Mouse (Mus musculus) CH12.LX (cell line): ENCODE measurements around the gene Rab29. TPM values are rescaled to one million over a fixed set of nuclear protein-coding genes. Genes with fewer than 3 reads are reported as not detected.

ENCODE experiments used
- DNase-seq: peaks from one replicate; pipeline ENCODE4 v3.0.0-alpha.2; 2013; ENCODE audit errors: extremely low read depth
- H3K27ac ChIP-seq: 2 replicates; pipeline ENCODE4 v1.5.1; 2012; ENCODE audit warnings: low read depth, mild to moderate bottlenecking, control low read depth, moderate library complexity; ENCODE audit not compliant: insufficient read depth
- H3K27me3 ChIP-seq: replicated peaks from 2 replicates; pipeline ENCODE3; 2012; ENCODE audit warnings: inconsistent platforms
- H3K36me3 ChIP-seq, 2 experiments: replicated peaks in 1 of 2; 2 replicates each; pipeline versions ENCODE3 to v1.6.1; 2012; ENCODE audit warnings: inconsistent platforms in 1 of 2, low read length in 1 of 2, mild to moderate bottlenecking in 1 of 2, mixed read lengths in 1 of 2, moderate library complexity in 1 of 2; ENCODE audit not compliant: control insufficient read depth in 1 of 2, insufficient read depth in 1 of 2
- H3K4me1 ChIP-seq, 2 experiments: 2 replicates each; pipeline ENCODE4 v1.6.1; 2012; ENCODE audit warnings: inconsistent platforms in 1 of 2, moderate library complexity in 1 of 2; ENCODE audit not compliant: insufficient read depth in 2 of 2, control insufficient read depth in 1 of 2
- H3K4me2 ChIP-seq: 2 replicates; pipeline ENCODE4 v1.6.1; 2012; ENCODE audit warnings: low read depth, mild to moderate bottlenecking, control low read depth; ENCODE audit not compliant: poor library complexity, insufficient read depth, severe bottlenecking
- H3K4me3 ChIP-seq, 3 experiments: fragments of 150-350 bp in 1 of 3; sonication (generic) in 1 of 3; replicated peaks in 1 of 3; 2 replicates each; pipeline versions ENCODE3 to v1.5.1; 2011 to 2012; ENCODE audit warnings: low read depth in 2 of 3, low read length in 2 of 3, mild to moderate bottlenecking in 2 of 3, moderate library complexity in 2 of 3, control low read depth in 1 of 3, improper control_type of control experiment in 1 of 3, inconsistent platforms in 1 of 3, mixed read lengths in 1 of 3; ENCODE audit not compliant: poor library complexity in 1 of 3
- H3K79me2 ChIP-seq: replicated peaks from 2 replicates; pipeline ENCODE4 v1.6.1; 2012; ENCODE audit warnings: mild to moderate bottlenecking, moderate library complexity; ENCODE audit not compliant: control insufficient read depth, poor library complexity, insufficient read depth, severe bottlenecking; ENCODE audit errors: extremely low read depth
- H3K9ac ChIP-seq: 2 replicates; pipeline ENCODE4 v1.6.1; 2012; ENCODE audit warnings: low read depth, mild to moderate bottlenecking, control low read depth, moderate library complexity; ENCODE audit not compliant: insufficient read depth
- H3K9me3 ChIP-seq: replicated peaks from 2 replicates; pipeline ENCODE3; 2012; ENCODE audit warnings: low read length, inconsistent platforms, mixed read lengths
- BHLHE40 ChIP-seq: IDR thresholded peaks from 2 replicates; pipeline ENCODE4 v1.6.1; 2011; ENCODE audit warnings: mild to moderate bottlenecking, low read depth, low read length, improper control_type of control experiment
- CHD2 ChIP-seq: IDR thresholded peaks from 2 replicates; pipeline ENCODE4 v1.6.1; 2011; ENCODE audit warnings: low read length, improper control_type of control experiment
- EP300 ChIP-seq: IDR thresholded peaks from 2 replicates; pipeline ENCODE4 v1.6.1; 2011; ENCODE audit warnings: low read length, improper control_type of control experiment
- GABPA ChIP-seq: IDR thresholded peaks from 2 replicates; pipeline ENCODE4 v1.6.1; 2012; ENCODE audit warnings: low read depth, low read length, improper control_type of control experiment, inconsistent platforms; ENCODE audit not compliant: insufficient replicate concordance
- IRF4 ChIP-seq: IDR thresholded peaks from 2 replicates; pipeline ENCODE4 v1.6.1; 2014; ENCODE audit warnings: low read depth, mild to moderate bottlenecking, inconsistent platforms, low read length, improper control_type of control experiment
- JUN ChIP-seq: IDR thresholded peaks from 2 replicates; pipeline ENCODE4 v1.6.1; 2011; ENCODE audit warnings: low read depth, mild to moderate bottlenecking, low read length, improper control_type of control experiment, moderate library complexity; ENCODE audit not compliant: insufficient read depth
- KAT2A ChIP-seq: IDR thresholded peaks from 2 replicates; pipeline ENCODE4 v1.6.1; 2012; ENCODE audit warnings: low read length, improper control_type of control experiment, inconsistent platforms; ENCODE audit not compliant: insufficient replicate concordance
- MAFK ChIP-seq: IDR thresholded peaks from 2 replicates; pipeline ENCODE4 v1.6.1; 2011; ENCODE audit warnings: low read length, improper control_type of control experiment; ENCODE audit not compliant: insufficient replicate concordance
- MAX ChIP-seq: IDR thresholded peaks from 2 replicates; pipeline ENCODE4 v1.6.1; 2011; ENCODE audit warnings: low read length, improper control_type of control experiment
- MAZ ChIP-seq: IDR thresholded peaks from 2 replicates; pipeline ENCODE4 v1.6.1; 2012; ENCODE audit warnings: low read depth, mild to moderate bottlenecking, inconsistent platforms, low read length, improper control_type of control experiment, moderate library complexity
- MEF2A ChIP-seq: IDR thresholded peaks from 2 replicates; pipeline ENCODE4 v1.6.1; 2014; ENCODE audit warnings: low read depth, mild to moderate bottlenecking, inconsistent platforms, low read length, improper control_type of control experiment, borderline replicate concordance
- MXI1 ChIP-seq: IDR thresholded peaks from 2 replicates; pipeline ENCODE4 v1.6.1; 2011; ENCODE audit warnings: mild to moderate bottlenecking, low read depth, low read length, improper control_type of control experiment
- NELFE ChIP-seq: IDR thresholded peaks from 2 replicates; pipeline ENCODE4 v1.6.1; 2011; ENCODE audit warnings: low read depth, low read length, improper control_type of control experiment
- POLR2A ChIP-seq: IDR thresholded peaks from 2 replicates; pipeline ENCODE4 v1.6.1; 2011; ENCODE audit warnings: low read depth, mild to moderate bottlenecking, improper control_type of control experiment, low read length
- POLR2AphosphoS2 ChIP-seq: IDR thresholded peaks from 2 replicates; pipeline ENCODE4 v1.6.1; 2011; ENCODE audit warnings: low read depth, low read length, improper control_type of control experiment
- RCOR1 ChIP-seq: conservative IDR thresholded peaks from 2 replicates; pipeline ENCODE4 v1.6.1; 2012; ENCODE audit warnings: low read depth, mild to moderate bottlenecking, inconsistent platforms, low read length, improper control_type of control experiment
- SIN3A ChIP-seq: IDR thresholded peaks from 2 replicates; pipeline ENCODE4 v1.6.1; 2012; ENCODE audit warnings: low read length, improper control_type of control experiment, inconsistent platforms
- USF1 ChIP-seq: IDR thresholded peaks from 2 replicates; pipeline ENCODE4 v1.6.1; 2014; ENCODE audit warnings: low read depth, mild to moderate bottlenecking, inconsistent platforms, low read length, improper control_type of control experiment
- USF2 ChIP-seq: conservative IDR thresholded peaks from 2 replicates; pipeline ENCODE4 v1.6.1; 2011; ENCODE audit warnings: low read depth, low read length, improper control_type of control experiment
- ZC3H11A ChIP-seq: IDR thresholded peaks from 2 replicates; pipeline ENCODE4 v1.6.1; 2012; ENCODE audit warnings: low read depth, mild to moderate bottlenecking, inconsistent platforms, low read length, improper control_type of control experiment
- dilution Hi-C: fragments of 300-500 bp; cut with MboI; formaldehyde crosslinking; loops from 2 replicates; pipeline ENCODE4 v1.14.3; 2020; ENCODE audit warnings: low sequenced_read_pairs; ENCODE audit not compliant: extremely low pct_unique_long_range_greater_than_20kb, extremely low pct_ligation_motif_present
- in situ Hi-C: fragments of 300-500 bp; cut with MboI; formaldehyde crosslinking; loops from 3 replicates; pipeline ENCODE4 v1.14.3; 2019; ENCODE audit warnings: low sequenced_read_pairs, low pct_ligation_motif_present, low pct_unique_long_range_greater_than_20kb, mixed read lengths
- polyA plus RNA-seq: library from polyadenylated mRNA; unstranded; fragments of >175 nt; gene quantifications from 2 replicates; pipeline ENCODE4 v1.2.1, GENCODE M21; 2012; ENCODE audit warnings: low read depth; ENCODE audit not compliant: insufficient read length
- total RNA-seq, 2 experiments: library from RNA; depleted of rRNA; stranded (reverse); fragments of 300-350 nt in 1 of 2; fragments of >200 nt in 1 of 2; gene quantifications; 2 replicates each; pipeline ENCODE4 v1.2.3; 2012 to 2014

Gene Rab29
- total and polyA plus RNA-seq, 3 experiments: 10.8 to 16.4 (median 14.8) TPM

DNA sequence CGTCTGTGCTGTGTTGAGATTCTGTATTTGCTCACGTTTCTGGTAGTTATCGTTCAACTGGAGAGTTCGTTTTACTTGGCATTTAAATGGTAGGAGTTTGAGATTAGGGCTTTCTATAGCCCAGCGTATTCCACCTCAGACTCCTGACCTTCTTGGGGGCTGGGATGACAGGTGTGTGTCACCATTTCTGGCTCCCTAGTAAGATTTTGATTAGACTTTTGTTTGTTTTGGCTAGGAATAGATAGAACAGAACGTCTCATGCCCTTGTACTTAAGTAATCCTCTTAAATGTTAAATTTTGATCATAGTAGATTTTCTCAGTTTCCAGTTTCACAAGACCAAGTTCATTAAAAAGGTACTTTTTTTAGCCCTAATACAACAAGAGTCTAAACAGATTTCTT lies 50.6 kb downstream of the Rab29 start:
- Histone ChIP-seq H3K4me3 (no peak overlapping the region), H3K9ac (peak overlapping the region; percentile 12), H3K79me2 (peaks cover 80% of the 10 kb centered on the region), H3K27ac (peak overlapping the region; percentile 13; the same call in 1 of the 2 replicates), H3K4me1 (peaks cover 6 to 50% of the 10 kb centered on the region in 2 experiments), H3K36me3 (peaks cover 20 to 59% of the 10 kb centered on the region in 2 experiments), H3K4me2 (peak overlapping the region; percentile 55), H3K9me3 (no peaks in the 10 kb centered on the region), H3K27me3 (no peaks in the 10 kb centered on the region)
- dilution Hi-C loops: no loop called here
- in situ Hi-C loops: no loop called here
- no peak for DNase-seq
- TF ChIP-seq BHLHE40 (peak; percentile 45), MAFK (no peak)

DNA sequence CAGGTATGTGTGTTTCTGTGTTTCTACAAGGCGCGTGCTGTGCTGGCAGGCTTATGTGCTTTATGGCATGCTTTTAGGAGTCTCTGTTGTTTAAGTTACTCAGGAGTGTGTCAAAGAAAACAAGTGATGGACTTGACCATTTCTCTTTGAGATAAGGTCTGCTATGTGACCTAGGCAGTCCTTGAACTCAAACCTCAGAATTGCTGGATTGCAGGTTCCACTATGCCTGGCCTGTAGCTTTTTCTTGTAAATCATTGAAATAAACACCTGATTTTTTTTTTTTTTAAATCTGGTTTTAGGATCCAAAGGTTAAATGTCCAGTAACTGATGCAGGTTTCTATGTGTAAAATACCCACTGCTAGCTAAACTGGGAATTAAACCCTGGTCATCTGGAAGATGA lies 52.0 kb downstream of the Rab29 start:
- Histone ChIP-seq H3K4me1 (peaks cover 3 to 44% of the 10 kb centered on the region in 2 experiments; a peak in 2 of 4 replicates), H3K9ac (no peak overlapping the region), H3K79me2 (peaks cover 67% of the 10 kb centered on the region), H3K36me3 (peaks cover 26 to 67% of the 10 kb centered on the region in 2 experiments), H3K4me3 (no peak overlapping the region), H3K27ac (no peak overlapping the region), H3K4me2 (no peak overlapping the region), H3K9me3 (no peaks in the 10 kb centered on the region), H3K27me3 (no peaks in the 10 kb centered on the region)
- dilution Hi-C loops (no loop called here), in situ Hi-C loops (no loop called here)
- TF ChIP-seq ZC3H11A: no peak
- TF ChIP-seq SIN3A: no peak
- TF ChIP-seq MXI1: no peak
- no peak for TF ChIP-seq GABPA
- TF ChIP-seq USF1: no peak
- TF ChIP-seq RCOR1: no peak
- TF ChIP-seq CHD2: no peak
- TF ChIP-seq POLR2AphosphoS2: no peak
- no peak for TF ChIP-seq MAX
- TF ChIP-seq JUN: no peak
- no peak for TF ChIP-seq BHLHE40
- TF ChIP-seq MAFK: no peak
- no peak for TF ChIP-seq EP300
- no peak for TF ChIP-seq POLR2A
- no peak for TF ChIP-seq IRF4
- no peak for TF ChIP-seq NELFE
- TF ChIP-seq USF2: no peak
- TF ChIP-seq MAZ: no peak
- TF ChIP-seq MEF2A: no peak
- TF ChIP-seq KAT2A: no peak
- no peak for DNase-seq
